Mouse (Mus musculus) lung, postnatal 0 days (tissue): ENCODE data around the gene Atg2a. TPM values are rescaled to one million over a fixed set of nuclear protein-coding genes. Genes with fewer than 3 reads are reported as not detected.
A peak's percentile ranks its signal among the peaks of the same experiment; 100 is the strongest.

Source experiments
- ATAC-seq: fragments of 200-750 bp; cut with Nextera tagmentation; 2 replicates; pipeline ENCODE4 v1.8.0; 2017; ENCODE audit warnings: moderate library complexity
- DNase-seq: peaks from one replicate; pipeline ENCODE4 v3.0.0-alpha.2; 2016; ENCODE audit warnings: low spot score
- H3K27ac ChIP-seq: fragments of 300-500 bp; sonication (generic); 2 replicates; pipeline ENCODE4 v1.5.1; 2014; ENCODE audit warnings: antibody characterized with exemption, mild to moderate bottlenecking, low read length, mixed read lengths
- H3K27me3 ChIP-seq: fragments of 300-500 bp; sonication (generic); replicated peaks from 2 replicates; pipeline ENCODE4 v1.6.1; 2014; ENCODE audit warnings: low read length, mixed read lengths; ENCODE audit not compliant: insufficient read depth
- H3K36me3 ChIP-seq: fragments of 300-500 bp; sonication (generic); 2 replicates; pipeline ENCODE4 v1.6.1; 2014; ENCODE audit warnings: low read length, mixed read lengths; ENCODE audit not compliant: insufficient read depth
- H3K4me1 ChIP-seq: fragments of 300-500 bp; sonication (generic); 2 replicates; pipeline ENCODE4 v1.6.1; 2014; ENCODE audit warnings: antibody characterized with exemption, low read depth, low read length, mixed read lengths; ENCODE audit not compliant: insufficient read depth
- H3K4me2 ChIP-seq: fragments of 300-500 bp; sonication (generic); replicated peaks from 2 replicates; pipeline ENCODE4 v1.6.1; 2014; ENCODE audit warnings: low read depth, mild to moderate bottlenecking, low read length, moderate library complexity, mixed read lengths
- H3K4me3 ChIP-seq: fragments of 300-500 bp; sonication (generic); 2 replicates; pipeline ENCODE4 v1.5.1; 2014; ENCODE audit warnings: low read depth, low read length
- H3K9ac ChIP-seq: fragments of 300-500 bp; sonication (generic); replicated peaks from 2 replicates; pipeline ENCODE4 v1.6.1; 2014; ENCODE audit warnings: low read depth, mild to moderate bottlenecking
- H3K9me3 ChIP-seq: fragments of 300-500 bp; sonication (generic); 2 replicates; pipeline ENCODE4 v1.6.1; 2016; ENCODE audit warnings: low read length, mixed read lengths
- CTCF ChIP-seq: IDR thresholded peaks from 2 replicates; pipeline ENCODE4 v1.5.1; 2016; ENCODE audit warnings: antibody characterized with exemption, mild to moderate bottlenecking
- EP300 ChIP-seq: IDR thresholded peaks from 2 replicates; pipeline ENCODE4 v1.6.1; 2016; ENCODE audit warnings: antibody characterized with exemption, mild to moderate bottlenecking, control low read depth
- WGBS: fragments of 180-500 bp; shearing (Covaris S2); extraction: QIAGEN DNeasy Blood & Tissue Kit; methylation state at CpG from one replicate; pipeline ENCODE4 v1.1.7; 2014; 5-methylcytosine and 5-hydroxymethylcytosine counted together
- polyA plus RNA-seq: library from polyadenylated mRNA; unstranded; fragments of >200 nt; fragmentation: Nextera tagmentation; extraction: Ambion mirVana; gene quantifications from 2 replicates; pipeline ENCODE4 v1.2.1, GENCODE M21; 2015

Atg2a gene
- polyA plus RNA-seq, 1 experiment from 2014 or later = 5.9 TPM

GRCm38 (mm10) chr19:6276426-6277421 is 35.3 kb downstream of the Atg2a start, which contains the start of gene Ehd1:
Gene Ehd1 (plus strand): TSS chr19:6276725.
- under 1% methylated on average over 70 of the region's 106 CpGs for WGBS
- peaks cover 29% of the 10 kb centered on the region; the same call in 1 of the 2 replicates for H3K4me1 ChIP-seq
- H3K9me3 ChIP-seq = no peaks in the 10 kb centered on the region
- peaks cover 15% of the 10 kb centered on the region; the same call in 1 of the 2 replicates for H3K36me3 ChIP-seq
- peak within 1 kb of the TSS; percentile 83 for H3K9ac ChIP-seq
- ATAC-seq (peak; percentile 91), DNase-seq (peak; percentile 99)
- no peaks in the 10 kb centered on the region for H3K27me3 ChIP-seq
- TF ChIP-seq EP300 = no peak
- TF ChIP-seq CTCF = peak; percentile 68
- H3K4me3 ChIP-seq = peak within 1 kb of the TSS; percentile 88
- peak within 1 kb of the TSS; percentile 81 for H3K4me2 ChIP-seq
- H3K27ac ChIP-seq = peak within 1 kb of the TSS; percentile 94

- H3K27ac ChIP-seq = peak overlapping the region; percentile 94
- no peaks in the 10 kb centered on the region for H3K27me3 ChIP-seq
- ATAC-seq (peak; percentile 81), DNase-seq (peak; percentile 98)
- H3K4me3 ChIP-seq = peak overlapping the region; percentile 88
- peak overlapping the region; percentile 81 for H3K4me2 ChIP-seq
- TF ChIP-seq EP300 (peak; percentile 87), CTCF (no peak)
- peak overlapping the region; percentile 83 for H3K9ac ChIP-seq
- H3K4me1 ChIP-seq = peaks cover 26% of the 10 kb centered on the region; the same call in 1 of the 2 replicates
- peaks cover 25% of the 10 kb centered on the region; the same call in 1 of the 2 replicates for H3K36me3 ChIP-seq
- WGBS = 3% methylated on average over 10 of the region's 10 CpGs
- no peaks in the 10 kb centered on the region for H3K9me3 ChIP-seq
Observed at GRCm38 (mm10) chr19:6277661-6278438, 36.4 kb downstream of the Atg2a start.

GRCm38 (mm10) chr19:6278439-6279073 is 37.1 kb downstream of the Atg2a start:
- Histone ChIP-seq H3K36me3 (peaks cover 27% of the 10 kb centered on the region; the same call in 1 of the 2 replicates), H3K4me1 (peaks cover 26% of the 10 kb centered on the region; the same call in 1 of the 2 replicates), H3K9me3 (no peaks in the 10 kb centered on the region), H3K4me3 (peak overlapping the region; percentile 88), H3K27ac (peak overlapping the region; percentile 94), H3K27me3 (no peaks in the 10 kb centered on the region), H3K4me2 (peak overlapping the region; percentile 81), H3K9ac (peak overlapping the region; percentile 83)
- ATAC-seq = no peak; the same call in 1 of the 2 replicates
- peak; percentile 64 for DNase-seq
- TF ChIP-seq CTCF (peak; percentile 16; the same call in 1 of the 2 replicates), EP300 (no peak)
- WGBS = 13% methylated on average over 6 of the region's 6 CpGs

GRCm38 (mm10) chr19:6279481-6280144 is 38.1 kb downstream of the Atg2a start:
- H3K4me3 ChIP-seq = peak overlapping the region; percentile 88
- no peaks in the 10 kb centered on the region for H3K27me3 ChIP-seq
- H3K4me2 ChIP-seq = peak overlapping the region; percentile 81
- H3K27ac ChIP-seq = peak overlapping the region; percentile 94
- no peak for TF ChIP-seq EP300
- TF ChIP-seq CTCF = no peak
- DNase-seq = no peak
- H3K36me3 ChIP-seq = peaks cover 27% of the 10 kb centered on the region; the same call in 1 of the 2 replicates
- H3K9me3 ChIP-seq = no peaks in the 10 kb centered on the region
- peaks cover 26% of the 10 kb centered on the region; the same call in 1 of the 2 replicates for H3K4me1 ChIP-seq
- H3K9ac ChIP-seq = peak overlapping the region; percentile 83; the same call in 1 of the 2 replicates
- 80% methylated on average over 6 of the region's 6 CpGs for WGBS
- no peak for ATAC-seq

- Histone ChIP-seq H3K27me3 (no peaks in the 10 kb centered on the region), H3K27ac (no peak overlapping the region), H3K9ac (no peak overlapping the region), H3K9me3 (no peaks in the 10 kb centered on the region), H3K36me3 (peaks cover 27% of the 10 kb centered on the region; the same call in 1 of the 2 replicates), H3K4me1 (peaks cover 31% of the 10 kb centered on the region; the same call in 1 of the 2 replicates), H3K4me3 (no peak overlapping the region), H3K4me2 (no peak overlapping the region)
- no peak for TF ChIP-seq EP300
- no peak for TF ChIP-seq CTCF
- no peak for ATAC-seq
- no peak for DNase-seq
- 88% methylated on average over 7 of the region's 7 CpGs for WGBS
Observed at GRCm38 (mm10) chr19:6280554-6280953, 39.1 kb downstream of the Atg2a start.
